Mouse (Mus musculus): Measurements from ENCODE around the gene Mon1b.

Gene Mon1b

GRCm38 (mm10) chr8:113634670-113635591 lies at the start of gene Mon1b:
Mon1b (plus strand) TSS chr8:113635587.
- DNase-seq, result peak; percentile 97 to 98

DNA sequence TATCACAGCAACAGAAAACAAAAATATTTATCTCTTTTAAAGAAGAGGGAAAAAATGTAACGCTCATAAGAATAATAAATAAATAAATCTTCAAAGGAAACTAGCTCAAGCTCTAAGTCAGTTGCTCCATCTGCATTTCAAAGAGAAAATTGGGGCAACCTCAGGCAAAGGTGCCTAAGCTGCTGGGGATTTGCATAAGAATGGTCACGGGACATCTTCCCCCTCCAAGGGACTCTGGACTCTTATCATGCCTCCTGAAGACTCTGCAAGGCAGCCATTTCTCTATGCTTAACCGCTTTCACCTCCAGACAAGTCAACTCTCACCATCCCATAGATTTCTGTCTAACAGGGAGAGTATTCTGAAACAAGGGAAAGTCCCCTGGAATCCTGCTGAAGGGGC lies 37.0 kb upstream of the Mon1b start:
- DNase-seq, result no peak

GRCm38 (mm10) chr8:113632634-113633033 lies 2.8 kb upstream of the Mon1b start:
- DNase-seq, result no peak

GRCm38 (mm10) chr8:113634161-113634560 lies 1.2 kb upstream of the Mon1b start:
- no peak for DNase-seq

DNA sequence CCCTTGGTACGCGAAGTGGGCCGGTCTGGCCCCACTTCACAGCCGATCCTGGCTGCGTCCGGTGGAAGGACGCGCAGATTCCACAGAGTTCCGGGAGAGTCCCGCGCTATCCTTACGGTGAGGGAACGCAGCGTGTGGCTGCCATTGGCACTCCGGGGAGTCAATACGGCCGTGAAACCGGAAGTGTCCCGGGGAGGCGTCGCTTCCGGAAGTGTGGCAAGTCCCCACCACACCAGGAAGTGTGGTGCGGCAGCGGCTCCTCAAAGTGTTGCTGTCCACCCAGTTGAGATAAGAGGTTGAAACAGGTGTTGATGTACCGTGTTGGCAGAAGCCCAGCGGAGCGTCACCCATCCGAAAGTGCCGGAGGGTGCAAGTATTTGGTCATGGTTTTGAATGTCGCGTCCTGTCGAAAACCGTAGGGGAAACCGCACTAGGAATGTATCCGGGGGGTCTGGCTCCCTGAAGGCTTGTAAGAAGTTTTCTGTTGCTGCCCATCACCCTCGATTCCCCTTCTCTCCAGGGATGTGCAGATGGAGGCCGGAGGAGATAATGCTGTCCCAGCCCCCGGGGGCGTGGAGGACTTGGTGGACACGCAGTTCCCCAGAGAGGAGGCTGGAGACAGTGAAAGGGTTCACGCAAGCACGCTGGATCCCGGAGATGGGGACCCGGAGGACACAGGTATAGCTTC lies 349 bp downstream of the Mon1b start:
- DNase-seq, result no peak

GRCm38 (mm10) chr8:113636280-113636628 lies 867 bp downstream of the Mon1b start:
- DNase-seq, result no peak

GRCm38 (mm10) chr8:113640357-113640756 lies 5.0 kb downstream of the Mon1b start:
- no peak for DNase-seq

DNA sequence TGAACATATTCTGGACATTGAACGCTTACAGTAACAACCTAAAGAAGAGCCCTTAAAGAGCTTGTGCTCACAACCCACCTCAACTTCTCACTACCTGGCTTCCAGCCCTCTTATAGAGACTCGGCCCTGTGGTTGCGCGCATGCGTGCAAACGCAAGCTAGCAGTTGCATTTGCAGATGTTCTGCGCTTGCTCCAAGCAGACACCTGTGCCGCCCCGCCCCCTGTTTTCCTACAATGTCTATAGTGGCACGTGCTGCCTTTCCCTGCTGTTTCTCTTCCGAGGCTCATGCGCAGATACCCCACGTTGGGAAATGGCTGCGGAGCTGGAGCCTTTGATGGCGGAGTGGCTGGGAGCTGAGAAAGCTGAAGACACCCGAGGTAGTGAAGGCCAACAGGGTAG lies 7.5 kb downstream of the Mon1b start, which contains the start of gene Syce1l:
Gene Syce1l, plus strand, starts transcription at position 288 of the 400 bp plus-strand sequence.
- no peak for DNase-seq

GRCm38 (mm10) chr8:113643479-113644210 lies 8.3 kb downstream of the Mon1b start:
- DNase-seq, result no peak

GRCm38 (mm10) chr8:113645220-113645619 lies 9.8 kb downstream of the Mon1b start:
- no peak for DNase-seq

GRCm38 (mm10) chr8:113652450-113652849 lies 17.1 kb downstream of the Mon1b start:
- DNase-seq, result no peak

- no peak for DNase-seq
Observed at GRCm38 (mm10) chr8:113653151-113653550, 17.8 kb downstream of the Mon1b start.

- no peak for DNase-seq
Observed at GRCm38 (mm10) chr8:113656154-113656553, 20.8 kb downstream of the Mon1b start.

- no peak for DNase-seq
Observed at GRCm38 (mm10) chr8:113656681-113657298, 21.4 kb downstream of the Mon1b start.

DNA sequence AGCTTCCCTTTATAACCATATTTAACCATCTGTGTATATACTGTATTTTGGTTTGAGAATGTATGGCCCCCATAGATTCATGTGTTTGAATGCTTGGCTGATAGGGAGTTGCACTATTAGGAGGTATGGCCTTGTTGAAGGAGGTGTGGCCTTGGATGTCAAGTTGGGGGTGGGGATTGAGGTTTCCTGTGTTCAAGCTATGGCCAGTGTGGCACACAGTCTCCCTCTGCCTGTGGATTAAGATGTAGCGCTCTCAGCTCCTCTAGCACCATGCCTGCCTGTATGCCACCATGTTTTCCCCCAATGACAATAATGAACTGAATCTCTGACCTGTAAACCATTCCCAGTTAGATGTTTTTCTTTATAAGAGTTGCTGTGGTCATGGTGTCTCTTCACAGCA lies 24.7 kb downstream of the Mon1b start:
- DNase-seq, result no peak

GRCm38 (mm10) chr8:113664544-113664943 lies 29.2 kb downstream of the Mon1b start:
- DNase-seq, result peak; percentile 57 to 60

GRCm38 (mm10) chr8:113665036-113665435 lies 29.6 kb downstream of the Mon1b start:
- DNase-seq, result no peak

GRCm38 (mm10) chr8:113665951-113666350 lies 30.6 kb downstream of the Mon1b start:
- no peak for DNase-seq

DNA sequence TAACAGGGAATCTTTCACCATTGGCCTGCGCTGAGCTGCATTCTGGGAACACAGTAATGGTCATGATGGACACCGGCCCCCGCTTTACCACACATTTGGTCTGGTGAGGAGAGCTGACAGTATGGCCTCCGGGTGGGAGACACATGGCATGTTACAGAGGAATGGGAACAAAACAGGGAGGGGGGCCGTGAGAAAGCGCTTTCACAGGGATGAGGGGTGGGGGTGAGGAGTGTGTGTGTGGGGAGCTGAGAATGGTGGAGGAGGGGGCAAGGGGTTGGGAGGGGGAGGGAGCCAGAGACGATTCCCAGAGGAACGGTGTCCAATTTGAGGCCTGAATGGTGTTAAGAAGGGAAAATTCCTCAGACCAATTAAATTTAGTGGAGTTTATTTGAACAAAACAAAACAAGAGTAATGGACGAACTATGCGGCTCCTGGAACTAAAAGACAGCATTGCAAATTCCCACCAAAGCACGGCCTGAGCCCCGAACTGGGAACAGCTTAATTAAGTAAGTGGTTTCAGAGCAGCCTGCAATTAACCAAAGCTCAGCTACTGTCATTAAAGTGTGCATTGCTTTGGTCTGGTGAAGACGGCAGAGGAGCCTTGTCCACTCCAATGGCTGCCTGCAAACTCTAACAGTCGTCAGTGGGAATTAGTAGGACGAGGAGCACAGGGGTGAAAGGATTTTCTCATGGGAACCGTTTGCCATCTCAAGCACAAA lies 31.5 kb downstream of the Mon1b start:
- no peak for DNase-seq

GRCm38 (mm10) chr8:113669924-113670323 lies 34.5 kb downstream of the Mon1b start:
- no peak for DNase-seq

DNA sequence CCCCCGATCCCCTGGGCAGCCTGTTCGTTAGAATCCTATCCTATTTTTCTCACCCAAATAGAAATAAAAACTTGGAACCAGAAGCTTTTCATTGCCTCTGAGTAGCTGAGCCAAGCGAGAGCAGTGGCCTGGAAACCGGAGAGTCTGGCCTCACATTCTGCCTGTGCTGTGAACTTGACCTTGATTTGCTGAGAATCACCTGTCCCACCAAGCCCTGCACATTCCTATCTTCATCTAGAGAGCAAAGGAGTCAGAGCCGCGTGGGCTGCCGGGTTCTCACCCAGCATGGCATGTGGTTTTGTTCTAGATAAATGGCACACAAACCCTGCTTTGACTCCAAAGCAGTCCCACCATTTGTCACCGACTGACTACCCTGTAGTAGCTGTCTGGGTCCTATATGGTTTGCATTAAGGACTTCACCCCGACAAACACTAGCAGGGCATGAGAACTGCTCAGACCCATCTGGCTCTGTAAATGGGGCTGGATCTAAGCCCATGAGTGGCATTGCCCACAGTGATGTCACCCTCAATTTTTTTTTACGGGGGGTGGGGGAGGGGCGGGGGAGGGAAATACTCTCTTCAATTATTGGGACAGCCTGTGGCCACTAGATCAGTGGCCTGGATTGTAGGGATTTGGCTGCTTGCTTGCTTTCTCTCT lies 37.3 kb downstream of the Mon1b start:
- DNase-seq, result no peak

DNA sequence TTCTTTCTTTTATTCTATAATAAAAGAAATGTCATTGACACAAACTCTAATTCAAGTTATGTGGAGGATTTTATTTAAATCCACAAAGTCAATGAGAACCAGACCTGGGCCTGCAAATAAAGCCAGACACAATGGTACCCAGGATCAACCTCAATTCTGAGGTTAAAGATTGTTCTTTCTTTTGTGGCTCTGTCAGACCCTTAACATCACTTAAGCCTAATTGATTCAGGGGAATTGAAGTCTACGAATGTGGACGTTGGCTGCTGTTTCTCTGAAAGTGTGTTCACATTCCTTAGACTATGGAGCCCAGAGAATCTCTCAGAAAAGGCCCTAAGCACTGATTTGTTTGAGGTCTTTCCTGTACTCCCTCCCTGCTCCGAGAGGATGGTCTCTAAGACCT lies 37.9 kb downstream of the Mon1b start:
- no peak for DNase-seq

Data from thymus, postnatal 36 days (tissue).